ENCODE assay signal across 8 mouse cellular contexts in genomic region chr6:31011407-31012020, GRCm38 (mm10). TPM values are rescaled to one million over a fixed set of nuclear protein-coding genes. Genes with fewer than 3 reads are reported as not detected.
DNase-seq lines count a peak whose midpoint lies in the region; ATAC-seq and TF ChIP-seq lines count a peak whose summit lies in the region.

No protein-coding gene starts in this region.

- 0 out of 2 replicates have a peak, but pooled peaks cover 3% of the 10 kb centered on the region for H3K9me3 ChIP-seq in forebrain, embryonic 14.5 days (replicated peaks; ENCODE audit: control insufficient read depth, low read length)
- H3K9me3 ChIP-seq in forebrain, embryonic 11.5 days (ENCODE audit: control insufficient read depth, low read length), result peaks cover 3% of the 10 kb centered on the region; the same call in 1 of the 2 replicates
- H3K9me3 ChIP-seq in hindbrain, postnatal 0 days (ENCODE audit: low read length), result no peaks in the 10 kb centered on the region

- no peak overlapping the region for H3K4me2 ChIP-seq in forebrain, embryonic 14.5 days (ENCODE audit: low read length)
- no peak overlapping the region for H3K4me2 ChIP-seq in forebrain, embryonic 11.5 days (ENCODE audit: low read depth, low read length, severe bottlenecking)
- no peak overlapping the region for H3K4me2 ChIP-seq in hindbrain, postnatal 0 days (ENCODE audit: low read depth, low read length)

- H3K36me3 ChIP-seq in forebrain, embryonic 14.5 days (ENCODE audit: control insufficient read depth, insufficient read depth, low read length), result no peaks in the 10 kb centered on the region
- H3K36me3 ChIP-seq in forebrain, embryonic 11.5 days (ENCODE audit: control insufficient read depth, insufficient read depth, low read length), result no peaks in the 10 kb centered on the region
- no peaks in the 10 kb centered on the region for H3K36me3 ChIP-seq in hindbrain, postnatal 0 days (ENCODE audit: insufficient read depth, low read length)

- peak; percentile 62 for ATAC-seq in forebrain, embryonic 14.5 days
- no peak for ATAC-seq in forebrain, embryonic 11.5 days (replicated peaks; ENCODE audit: low FRiP score)
- peak; percentile 35 for ATAC-seq in Patski
- ATAC-seq in hindbrain, postnatal 0 days, result no peak

- H3K27me3 ChIP-seq in forebrain, embryonic 14.5 days (replicated peaks; ENCODE audit: control insufficient read depth, insufficient read depth, low read length), result no peaks in the 10 kb centered on the region
- H3K27me3 ChIP-seq in forebrain, embryonic 11.5 days (ENCODE audit: control insufficient read depth, insufficient read depth, low read length), result no peaks in the 10 kb centered on the region
- no peaks in the 10 kb centered on the region for H3K27me3 ChIP-seq in Patski
- H3K27me3 ChIP-seq in hindbrain, postnatal 0 days (ENCODE audit: insufficient read depth, low read length), result no peaks in the 10 kb centered on the region

- CTCF ChIA-PET in Patski (lab: Charles Lee), result interaction anchor here (0.5 to 2.2 kb wide), 4 partner anchors 21 to 965 kb away, joined by 3 to 14 read pairs (median 3); no protein-coding TSS in a partner anchor

- H3K4me3 ChIP-seq in forebrain, embryonic 14.5 days (ENCODE audit: low read depth, low read length), result no peak overlapping the region
- no peak overlapping the region for H3K4me3 ChIP-seq in forebrain, embryonic 11.5 days (ENCODE audit: low read depth, low read length)
- no peak overlapping the region for H3K4me3 ChIP-seq in hindbrain, postnatal 0 days (ENCODE audit: low read length)

- intact Hi-C loops in gastrocnemius, postnatal 14 days (cut with DNase I; ENCODE audit: low total_unique reads), result no loop called here

- 30% methylated on average over 4 of the region's 4 CpGs for whole genome bisulfite sequencing in forebrain, embryonic 14.5 days
- 68% methylated on average over 4 of the region's 4 CpGs for WGBS in forebrain, embryonic 11.5 days
- 36% methylated on average over 4 of the region's 4 CpGs for WGBS in hindbrain, postnatal 0 days

- peaks cover 2% of the 10 kb centered on the region; the same call in 1 of the 2 replicates for H3K4me1 ChIP-seq in forebrain, embryonic 14.5 days (ENCODE audit: control insufficient read depth, insufficient read depth, low read length)
- no peaks in the 10 kb centered on the region for H3K4me1 ChIP-seq in forebrain, embryonic 11.5 days (replicated peaks; ENCODE audit: control insufficient read depth, insufficient read depth, low read length)
- no peaks in the 10 kb centered on the region for H3K4me1 ChIP-seq in hindbrain, postnatal 0 days (ENCODE audit: insufficient read depth, low read length)

- TF ChIP-seq CTCF in Patski (IDR thresholded peaks at IDR 0.05), result no peak
- no peak for TF ChIP-seq CTCF in hindbrain, postnatal 0 days (IDR thresholded peaks at IDR 0.05; ENCODE audit: low read depth)

- no peak overlapping the region for H3K27ac ChIP-seq in forebrain, embryonic 14.5 days (ENCODE audit: low read depth, low read length)
- H3K27ac ChIP-seq in forebrain, embryonic 11.5 days (ENCODE audit: low read depth, low read length), result no peak overlapping the region
- no peak overlapping the region for H3K27ac ChIP-seq in hindbrain, postnatal 0 days

- H3K9ac ChIP-seq in forebrain, embryonic 14.5 days (ENCODE audit: low read length), result no peak overlapping the region
- H3K9ac ChIP-seq in forebrain, embryonic 11.5 days (ENCODE audit: low read length), result no peak overlapping the region
- H3K9ac ChIP-seq in hindbrain, postnatal 0 days (replicated peaks; ENCODE audit: low read length), result no peak overlapping the region

- DNase-seq in forebrain, embryonic 14.5 days (ENCODE audit: low spot score), result peak; percentile 90
- no peak for DNase-seq in forebrain, embryonic 11.5 days (ENCODE audit: low spot score)
- DNase-seq in Patski (ENCODE audit: low read depth, low spot score), result peak; percentile 86
- peak; percentile 76 for DNase-seq in gastrocnemius, postnatal 14 days
- peak; percentile 70 for DNase-seq in hindbrain, postnatal 0 days (ENCODE audit: low spot score)
- DNase-seq in lung, postnatal 10 days, result peak; percentile 94
- no peak for DNase-seq in thymus, postnatal 36 days
- DNase-seq in left cerebral cortex, adult 18-20 months (ENCODE audit: low spot score in 2 of 2), result no peak

- in situ Hi-C loops in Patski (cut with MboI; ENCODE audit: low pct_unique_long_range_greater_than_20kb), result no loop called here

- POLR2A ChIA-PET in Patski (lab: Charles Lee), result interaction anchor here (1.3 kb wide), 1 partner anchor 10 kb away, joined by 6 read pairs; no protein-coding TSS in a partner anchor

RNA-seq across cellular contexts. Expression of gene Klf14, which starts 52.6 kb away (rescaled TPM):
- 0.18 and 0.20 TPM in 2 replicates for polyA plus RNA-seq in forebrain, embryonic 14.5 days (2014; fragmentation: Nextera tagmentation; extraction: Ambion mirVana)
- 0.33 and 0.35 TPM in 2 replicates for polyA plus RNA-seq in forebrain, embryonic 11.5 days (2014; fragmentation: Nextera tagmentation; extraction: Ambion mirVana)
- not detected for polyA plus RNA-seq in Patski (2021)
- total RNA-seq in gastrocnemius, postnatal 14 days (2021), result 1 to 10 TPM in 1 of 2 experiments, under 1 TPM in 1; 0.82 to 1.5 TPM
- 0.61 and 0.99 TPM in 2 replicates for total RNA-seq in hindbrain, postnatal 0 days (2014; rRNA removed)
- 0.63 and 0.82 TPM in 2 replicates for polyA plus RNA-seq in hindbrain, postnatal 0 days (2015; fragmentation: Nextera tagmentation; extraction: Ambion mirVana)
- total RNA-seq in left cerebral cortex, adult 18-20 months (2021), result under 1 TPM; 0.56 to 0.77 TPM

Comparison
In these comparisons a context has a peak if more than half of its experiments do, and no peak if none do; other contexts are left out.
1. ATAC-seq: peak in forebrain, embryonic 14.5 days (single experiment) and Patski (single experiment); none in forebrain, embryonic 11.5 days (single experiment) and hindbrain, postnatal 0 days (single experiment).
2. DNase-seq: peak in forebrain, embryonic 14.5 days (single experiment), Patski (single experiment), gastrocnemius, postnatal 14 days (single experiment), hindbrain, postnatal 0 days (single experiment) and lung, postnatal 10 days (single experiment); none in forebrain, embryonic 11.5 days (single experiment), thymus, postnatal 36 days (0 of 2) and left cerebral cortex, adult 18-20 months (0 of 2).